Mouse (Mus musculus): ENCODE measurements around the gene Mrps10. TPM values are rescaled to one million over a fixed set of nuclear protein-coding genes. Genes with fewer than 3 reads are reported as not detected.

The Mrps10 gene
- total RNA-seq, 2 experiments from 2014 or later = 28.0 to 32.6 TPM

- intact Hi-C loops (cut with DNase I) = no loop called here
- no peak for DNase-seq (ENCODE audit: low spot score in 2 of 2)
Observed at GRCm38 (mm10) chr17:47428831-47429304, 60.2 kb downstream of the Mrps10 start.

- intact Hi-C loops (cut with DNase I) = no loop called here
- DNase-seq (ENCODE audit: low spot score in 2 of 2) = no peak
Observed at GRCm38 (mm10) chr17:47430815-47431214, 62.1 kb downstream of the Mrps10 start.

Other genes starting within 250 kb of the Mrps10 start
- gene Guca1b, start 16.5 kb downstream of the Mrps10 start, total RNA-seq (2021) = 1 to 10 TPM in 1 of 2 experiments, under 1 TPM in 1; 0.94 to 1.9 TPM
- gene Guca1a, start 31.7 kb downstream of the Mrps10 start, total RNA-seq (2021) = under 1 TPM in 1 of 2 experiments, not detected in 1; 0.48 TPM
- under 1 TPM; 0.30 to 0.43 TPM for gene AI661453, start 67.7 kb downstream of the Mrps10 start, total RNA-seq (2021)
- gene 1700001C19Rik, start 68.5 kb downstream of the Mrps10 start, total RNA-seq (2021) = not detected
- 10 to 100 TPM; 16.9 to 20.6 TPM for gene Taf8, start 133.4 kb downstream of the Mrps10 start, total RNA-seq (2021)
- gene Ccnd3, start 136.2 kb downstream of the Mrps10 start, total RNA-seq (2021) = 10 to 100 TPM; 30.1 to 34.9 TPM
- gene Bysl, start 242.6 kb downstream of the Mrps10 start, total RNA-seq (2021) = 10 to 100 TPM; 17.5 to 18.1 TPM
- gene Med20, start 242.7 kb downstream of the Mrps10 start, total RNA-seq (2021) = 10 to 100 TPM; 24.7 to 30.7 TPM
- 1 to 10 TPM; 4.5 to 7.8 TPM for gene Gm20517, start 242.7 kb downstream of the Mrps10 start, total RNA-seq (2021)

Data from left cerebral cortex, postnatal 36 days (tissue).